ENCODE assay signal across 14 mouse cellular contexts in genomic region chr15:95802140-95802539, GRCm38 (mm10). TPM values are rescaled to one million over a fixed set of nuclear protein-coding genes. Genes with fewer than 3 reads are reported as not detected.
DNase-seq lines count a peak whose midpoint lies in the region; ATAC-seq lines count a peak whose summit lies in the region.
"Had no signal": no experiment of that assay in that cellular context is flagged by ENCODE, and none has a peak within 500 bp of the region (broad histone marks: within the 10 kb centered on the region; RNA-seq: fewer than 3 reads in every experiment).

No protein-coding gene starts in this region.

- peaks cover 57% of the 10 kb centered on the region for H3K4me1 ChIP-seq in kidney, embryonic 15.5 days
- H3K4me1 ChIP-seq in brown adipose tissue, adult 24 weeks (ENCODE audit: control insufficient read depth, insufficient read depth, insufficient read length, low read length), result peaks cover 48% of the 10 kb centered on the region
- H3K4me1 ChIP-seq in limb, embryonic 15.5 days, result peaks cover 39% of the 10 kb centered on the region

- H3K9me3 ChIP-seq in kidney, embryonic 15.5 days (replicated peaks), result no peaks in the 10 kb centered on the region
- no peaks in the 10 kb centered on the region for H3K9me3 ChIP-seq in limb, embryonic 15.5 days
- H3K9me3 ChIP-seq: hindbrain, embryonic 13.5 days had no signal

- ATAC-seq in kidney, embryonic 15.5 days (replicated peaks; ENCODE audit: low FRiP score), result no peak
- ATAC-seq in limb, embryonic 15.5 days (ENCODE audit: insufficient number of reproducible peaks, low FRiP score, low TSS enrichment, low read depth), result no peak
- no peak for ATAC-seq in inflammation-experienced regulatory T-cells, adult 6 months

- peaks cover 20% of the 10 kb centered on the region for H3K36me3 ChIP-seq in kidney, embryonic 15.5 days
- H3K36me3 ChIP-seq in limb, embryonic 15.5 days, result peaks cover 7% of the 10 kb centered on the region; the same call in 1 of the 2 replicates

- H3K9ac ChIP-seq in kidney, embryonic 15.5 days, result no peak overlapping the region
- no peak overlapping the region for H3K9ac ChIP-seq in limb, embryonic 15.5 days
- H3K9ac ChIP-seq: hindbrain, embryonic 13.5 days; liver, embryonic 14.5 days had no signal

- peak; percentile 73 for DNase-seq in gastrocnemius, adult 18-20 months (ENCODE audit: low spot score)
- no peak for DNase-seq in gastrocnemius, postnatal 10 days
- no peak for DNase-seq in kidney, adult 11 months
- no peak for DNase-seq in spleen, adult 18-20 months
- DNase-seq: cerebellum, adult 9-11 months; lung, postnatal 36 days; midbrain, embryonic 14.5 days; thymus, postnatal 14 days had no signal

- H3K27me3 ChIP-seq in kidney, embryonic 15.5 days, result no peaks in the 10 kb centered on the region
- no peaks in the 10 kb centered on the region for H3K27me3 ChIP-seq in limb, embryonic 15.5 days
- H3K27me3 ChIP-seq: hindbrain, embryonic 13.5 days had no signal

- H3K4me2 ChIP-seq in kidney, embryonic 15.5 days, result no peak overlapping the region
- no peak overlapping the region for H3K4me2 ChIP-seq in limb, embryonic 15.5 days
- H3K4me2 ChIP-seq: hindbrain, embryonic 13.5 days had no signal

- H3K4me3 ChIP-seq in kidney, embryonic 15.5 days (replicated peaks), result no peak overlapping the region
- no peak overlapping the region for H3K4me3 ChIP-seq in brown adipose tissue, adult 24 weeks (ENCODE audit: insufficient read depth, low read depth, low read length)
- H3K4me3 ChIP-seq in limb, embryonic 15.5 days, result no peak overlapping the region
- H3K4me3 ChIP-seq: hindbrain, embryonic 13.5 days had no signal

- 0 out of 2 replicates have a peak overlapping the region, but pooled peaks have one; percentile 18 for H3K27ac ChIP-seq in kidney, embryonic 15.5 days
- peak overlapping the region; percentile 25 for H3K27ac ChIP-seq in brown adipose tissue, adult 24 weeks (replicated peaks; ENCODE audit: low read depth, low read length)
- H3K27ac ChIP-seq in limb, embryonic 15.5 days, result peak overlapping the region; percentile 38; the same call in 1 of the 2 replicates
- H3K27ac ChIP-seq: hindbrain, embryonic 13.5 days; liver, embryonic 14.5 days had no signal

- WGBS in kidney, embryonic 15.5 days, result 77% methylated on average over 6 of the region's 6 CpGs
- 73% methylated on average over 6 of the region's 6 CpGs for WGBS in limb, embryonic 15.5 days

RNA-seq across cellular contexts. Expression of gene Ano6, which starts 11.5 kb away (rescaled TPM):
- total RNA-seq in gastrocnemius, adult 18-20 months (2021), result 10 to 100 TPM; 37.9 to 45.8 TPM
- total RNA-seq in gastrocnemius, postnatal 10 days (2021), result 10 to 100 TPM; 64.8 to 76.4 TPM
- 54.0 and 54.5 TPM in 2 replicates for polyA plus RNA-seq in kidney, embryonic 15.5 days (2015; fragmentation: Nextera tagmentation; extraction: Ambion mirVana)
- polyA plus RNA-seq in brown adipose tissue, adult 24 weeks (2012; ENCODE audit: insufficient read depth, insufficient read length, missing spikeins), result 14.3 and 21.1 TPM in 2 replicates
- 50.3 and 51.6 TPM in 2 replicates for polyA plus RNA-seq in limb, embryonic 15.5 days (2015; fragmentation: Nextera tagmentation; extraction: Ambion mirVana)
- polyA plus RNA-seq in inflammation-experienced regulatory T-cells, adult 6 months (2017; shearing (Covaris generic)), result 10 to 100 TPM; 37.0 to 46.4 (median 44.4) TPM
